Mouse (Mus musculus) embryo, embryonic 9.5 days (tissue): Measurements from ENCODE around the gene Gm8298.
"Not testable (repeated sequence)": the region's sequence is repeated elsewhere in the genome, so short reads cannot be mapped to it uniquely, and the experiment has no call there.

Experiments
- DNase-seq: peaks from one replicate; pipeline ENCODE4 v3.0.0-alpha.2; 2017; ENCODE audit errors: extremely low spot score

Gm8298 gene

DNA sequence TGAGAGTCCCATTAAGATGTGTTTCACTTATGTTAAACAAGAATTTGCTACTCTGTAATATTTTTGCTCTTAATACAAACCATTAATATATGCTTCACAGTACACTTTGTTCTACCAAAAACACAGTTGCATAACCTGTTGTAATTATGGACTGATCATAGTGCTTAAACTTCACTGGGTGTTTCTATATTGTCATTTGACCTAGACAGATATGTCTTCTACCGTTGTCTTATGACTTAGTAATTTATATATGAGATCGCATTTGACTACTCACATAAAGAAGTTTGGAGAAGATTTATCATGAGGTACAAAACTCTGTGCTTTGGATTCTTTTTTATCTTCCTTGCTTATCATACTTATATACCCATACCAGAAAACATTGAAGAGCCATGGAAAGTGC lies at the start of gene Gm8298:
Gene Gm8298 (plus strand): TSS at position 301 of the 400 bp plus-strand sequence.
- no peak for DNase-seq

GRCm38 (mm10) chr3:59813169-59813568 lies 47.7 kb upstream of the Gm8298 start:
- DNase-seq: no peak

DNA sequence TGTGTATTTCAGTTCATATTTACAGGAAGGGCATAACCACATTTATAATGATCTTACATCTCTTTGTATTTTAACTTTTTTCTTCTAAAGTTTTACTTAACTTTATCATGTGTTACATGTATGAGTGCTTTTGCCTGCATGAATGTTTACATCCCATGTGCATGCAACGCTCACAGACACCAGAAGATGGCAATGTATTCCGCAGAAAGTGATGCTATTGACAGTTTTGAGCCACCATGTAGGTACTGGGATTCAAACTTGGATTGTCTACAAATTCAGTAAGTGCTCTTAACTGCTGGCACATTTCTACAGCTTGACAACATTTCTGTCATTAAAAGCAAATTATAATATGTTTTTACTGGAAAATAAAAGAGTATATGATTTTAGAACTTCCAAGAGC lies 9.9 kb downstream of the Gm8298 start:
- peak; percentile 31 for DNase-seq

DNA sequence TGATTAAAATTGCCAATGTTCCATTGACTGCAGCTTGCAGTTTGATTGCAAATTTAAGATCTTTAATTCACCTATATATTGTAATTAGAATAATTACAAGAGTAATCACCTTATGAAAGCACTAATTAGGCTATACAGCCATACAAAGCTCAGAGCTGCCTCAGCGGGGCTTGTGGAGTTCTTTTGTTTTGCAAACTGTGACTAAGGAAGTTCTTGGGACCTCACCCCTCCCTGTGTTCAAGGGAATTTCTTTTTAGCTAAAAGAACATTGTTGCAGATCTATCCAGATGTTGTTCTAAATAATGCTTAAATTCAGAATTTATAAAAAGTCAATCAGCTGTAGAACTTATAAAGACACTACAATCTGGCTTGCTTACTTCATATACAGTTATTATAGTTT lies 16.8 kb downstream of the Gm8298 start:
- not testable (repeated sequence) for DNase-seq

DNA sequence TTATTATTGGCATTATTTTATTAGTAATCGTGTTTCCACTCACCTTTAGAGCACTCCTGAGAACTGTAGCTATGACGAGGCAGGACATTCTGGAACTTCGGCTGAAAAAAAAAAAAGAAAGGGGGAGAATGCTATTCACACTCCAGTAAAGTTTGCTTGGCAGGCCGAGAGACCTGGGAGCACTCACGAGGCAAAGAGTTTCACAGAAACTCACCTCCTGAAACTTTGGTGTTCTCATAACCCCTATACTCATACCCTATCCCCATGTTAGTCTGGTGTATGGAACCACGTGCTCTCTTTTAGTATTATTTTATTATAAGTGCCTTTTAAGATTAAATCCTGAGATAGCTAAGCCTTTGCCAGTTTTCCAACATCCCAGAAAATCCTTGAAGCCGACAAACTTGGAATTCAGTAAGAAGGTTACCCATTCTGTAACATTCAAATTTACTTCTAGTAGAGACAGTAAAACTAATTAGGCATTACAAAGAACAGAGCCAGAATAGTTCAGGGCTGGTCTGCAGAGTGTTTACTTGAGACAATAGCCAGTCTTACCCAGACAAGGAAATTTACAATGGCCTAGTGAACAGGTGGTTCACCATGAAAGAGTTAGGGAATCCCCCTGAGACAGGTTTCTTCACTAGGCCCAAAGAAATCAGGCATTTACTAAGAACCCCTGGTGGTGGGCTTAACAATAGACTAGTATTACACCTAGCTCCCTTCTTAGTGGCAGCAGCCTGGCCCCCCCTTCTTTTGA lies 19.1 kb downstream of the Gm8298 start:
- not testable (repeated sequence) for DNase-seq

GRCm38 (mm10) chr3:59893276-59893675 lies 32.4 kb downstream of the Gm8298 start:
- DNase-seq: no peak

DNA sequence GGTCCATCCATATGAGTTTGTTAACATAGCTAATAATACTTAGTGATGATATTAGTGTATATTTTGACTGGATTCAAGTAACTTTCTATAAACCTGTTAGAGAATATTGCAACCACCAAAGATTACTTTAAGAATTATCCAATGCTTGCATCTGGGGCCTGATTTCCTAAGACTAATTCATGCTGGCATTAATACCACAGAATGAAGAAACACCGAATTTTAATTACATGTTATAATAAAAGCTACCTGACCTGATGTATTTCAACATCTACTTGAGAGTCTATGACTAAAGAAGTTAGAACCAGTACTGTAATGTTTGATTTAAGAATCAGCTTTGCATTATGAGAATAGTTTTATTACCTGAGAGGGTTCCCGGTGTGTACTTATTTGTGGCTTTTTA lies 64.1 kb downstream of the Gm8298 start, which contains the start of gene C130079G13Rik:
Gene C130079G13Rik (plus strand): TSS at position 301 of the 400 bp plus-strand sequence.
- no peak for DNase-seq
